Mouse (Mus musculus): Measurements from ENCODE around the gene Vmn1r63.
"Not testable (repeated sequence)": the region's sequence is repeated elsewhere in the genome, so short reads cannot be mapped to it uniquely, and the experiment has no call there.

Vmn1r63 gene

DNA sequence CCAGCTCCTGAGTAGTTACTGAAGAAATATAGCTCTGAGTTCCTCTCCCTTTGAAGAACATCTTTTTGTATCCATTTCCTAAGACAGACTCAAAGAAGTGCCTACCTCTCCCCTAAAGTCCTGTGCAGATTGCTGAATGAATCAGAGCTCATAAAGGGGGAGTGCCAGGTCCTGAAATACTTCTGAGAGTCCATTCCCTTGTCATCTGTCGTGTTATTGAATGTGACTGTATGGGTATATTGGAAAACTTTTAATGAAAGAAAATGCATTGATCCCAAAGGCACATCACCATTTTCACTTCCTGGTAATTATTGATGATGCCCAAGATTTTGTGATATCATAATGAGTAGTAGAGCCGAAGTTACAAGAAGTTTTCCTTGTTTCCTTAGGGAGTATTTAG, at the start of gene Vmn1r63:
Gene Vmn1r63, minus strand, starts transcription at position 101 of the 400 bp plus-strand sequence.
- not testable (repeated sequence) for DNase-seq

Data from right cerebral cortex, adult 18-20 months (tissue).